Mouse (Mus musculus) frontal cortex, postnatal 14 days (tissue): ENCODE data around the gene Dpp7.
A peak's percentile ranks its signal among the peaks of the same experiment; 100 is the strongest.

Experiments
- DNase-seq, 2 experiments: peaks; one replicate each; pipeline ENCODE4 v3.0.0; 2022; ENCODE audit warnings: low spot score in 2 of 2

Dpp7 gene

DNA sequence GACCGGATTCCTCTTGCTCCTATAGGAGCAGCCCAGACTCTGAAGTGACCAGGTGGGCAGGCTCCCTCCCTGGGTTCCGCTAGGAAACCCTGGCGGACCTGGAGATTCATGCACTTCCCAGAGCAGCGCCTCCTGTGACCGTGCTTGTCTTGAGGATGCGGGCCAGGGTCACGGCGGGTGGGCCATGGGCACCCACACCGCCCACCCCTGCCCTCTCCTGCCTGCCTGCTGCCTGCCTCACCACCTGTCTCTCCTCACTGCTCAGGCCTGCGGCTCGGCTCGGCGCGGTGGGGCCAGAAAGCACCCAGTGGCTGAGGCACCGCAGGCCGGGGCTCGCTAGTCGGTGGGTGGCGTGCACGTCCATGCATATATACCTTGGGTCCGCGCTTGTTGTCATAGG, 45.2 kb downstream of the Dpp7 start:
- DNase-seq, result no peak

- DNase-seq, result no peak
These were observed 46.0 kb downstream of the Dpp7 start for GRCm38 (mm10) chr2:25310180-25310579.

DNA sequence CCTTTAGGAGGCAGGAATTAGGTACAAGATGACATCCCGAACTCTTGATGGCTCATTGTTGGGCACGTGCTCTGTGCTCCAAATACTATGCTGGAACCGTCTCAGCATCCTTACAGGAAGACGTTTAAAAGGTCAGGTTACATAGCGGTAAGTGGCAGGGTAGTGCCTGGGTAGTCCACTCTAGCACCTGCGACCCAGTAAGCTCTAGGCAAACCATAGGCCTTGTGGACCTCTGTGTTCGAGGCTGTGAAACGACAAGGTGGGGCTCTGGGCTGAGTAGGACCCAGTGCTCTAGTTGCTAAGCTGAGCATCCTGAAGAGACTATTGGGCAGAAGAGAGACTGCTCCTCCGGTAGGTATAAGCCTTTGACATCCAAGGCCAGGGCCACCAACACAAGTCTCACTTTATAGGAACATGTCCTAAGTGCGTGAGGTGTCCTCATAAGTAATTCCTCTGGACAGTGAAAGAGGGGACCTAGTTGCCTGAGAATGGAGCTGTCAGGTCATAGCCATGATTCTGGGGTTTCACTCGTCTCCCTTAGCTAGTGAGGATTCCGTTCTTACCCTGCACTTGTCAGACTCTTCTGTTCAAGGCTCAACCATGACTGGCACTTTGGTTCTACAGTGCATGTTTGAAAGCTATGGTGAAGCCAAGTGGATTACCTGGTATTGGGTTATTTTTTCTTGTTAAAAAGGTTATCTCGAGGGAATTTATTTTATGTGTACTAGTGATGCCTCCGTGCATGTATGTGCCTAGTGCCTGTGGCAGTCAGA, 50.4 kb downstream of the Dpp7 start:
- DNase-seq, result no peak

GRCm38 (mm10) chr2:25304657-25305541, 51.3 kb downstream of the Dpp7 start:
- DNase-seq, result peak in 1 of 2 experiments; percentile 50

DNA sequence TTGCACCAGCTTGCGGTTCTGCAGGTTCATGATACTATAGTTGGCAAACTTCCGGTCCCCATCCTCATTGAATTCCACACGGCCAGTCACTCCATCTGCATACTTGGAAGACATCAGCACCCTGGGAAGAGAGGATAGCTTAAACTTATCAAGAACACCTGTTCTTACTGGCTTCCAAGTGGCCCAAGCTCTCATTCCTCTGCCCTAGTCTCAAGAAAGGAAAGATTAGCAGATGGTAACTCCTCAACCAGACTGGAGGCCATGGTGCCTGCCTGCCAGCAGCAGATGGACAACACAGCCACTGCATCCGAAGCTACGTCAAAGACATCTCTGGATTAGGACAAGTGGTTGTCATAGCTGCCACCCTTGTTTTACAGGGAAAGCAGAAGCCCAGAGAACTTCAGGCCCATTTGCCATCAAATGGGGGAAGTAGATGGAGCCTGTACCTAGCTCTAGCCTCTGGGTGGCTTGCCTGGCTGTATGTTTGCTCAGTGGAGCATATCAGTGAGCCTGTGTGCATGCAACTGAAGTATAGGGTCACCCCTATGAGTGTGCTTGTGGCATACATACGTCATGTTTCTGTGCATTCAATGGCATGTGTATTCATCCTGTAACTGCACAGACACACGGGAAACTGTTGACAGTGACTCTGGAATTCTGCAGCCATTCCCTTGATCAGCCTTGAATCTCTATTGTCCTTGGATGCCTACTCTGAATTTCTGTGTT, 52.1 kb downstream of the Dpp7 start:
- no peak for DNase-seq

DNA sequence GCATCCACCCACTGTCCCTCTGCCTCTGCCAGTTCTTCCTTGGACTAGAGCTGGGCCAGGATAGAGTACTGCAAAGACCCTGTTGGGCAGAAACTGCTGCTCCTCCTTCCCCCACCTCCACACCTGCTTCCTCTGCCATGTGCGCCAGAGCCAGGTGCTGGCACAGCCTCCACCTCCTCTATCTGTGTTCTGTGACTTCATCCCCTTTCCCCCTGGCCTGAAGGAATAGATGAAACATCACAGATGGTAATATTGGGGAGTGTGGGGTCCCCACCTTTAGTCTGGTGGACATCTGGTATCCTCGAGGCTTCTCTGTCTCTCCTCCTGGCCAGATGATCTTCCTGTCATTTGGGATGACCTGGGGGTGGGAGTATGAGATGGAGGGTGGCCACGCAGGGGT, 52.7 kb downstream of the Dpp7 start:
- no peak for DNase-seq
